Mouse (Mus musculus) kidney, postnatal 36 days (tissue): ENCODE data around the gene Ddx52.

Experiments used
- DNase-seq, 2 experiments: peaks; one replicate each; pipeline ENCODE4 v3.0.0; 2021 to 2022; ENCODE audit warnings: mixed read lengths in 2 of 2

The Ddx52 gene

DNA sequence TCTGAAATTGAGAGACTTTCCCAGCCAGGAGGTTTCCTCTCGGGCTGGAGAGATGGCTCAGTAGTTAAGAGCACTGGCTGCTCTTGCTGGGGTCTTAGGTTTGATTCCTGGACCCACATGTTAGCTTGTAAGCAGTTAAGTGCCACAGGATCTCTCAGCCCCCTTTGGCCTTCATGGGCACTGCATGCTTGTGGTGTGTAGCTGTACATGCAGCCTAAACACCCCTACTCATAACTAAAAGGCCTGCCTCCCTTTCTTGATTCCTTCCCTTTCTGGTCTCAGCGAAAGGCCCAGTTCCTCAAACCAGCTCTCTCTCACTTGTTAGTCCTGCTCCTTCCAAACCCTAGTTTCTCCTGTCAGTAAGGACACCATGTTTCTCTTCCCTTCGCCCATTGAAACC is 27.2 kb downstream of the Ddx52 start:
- no peak for DNase-seq

DNA sequence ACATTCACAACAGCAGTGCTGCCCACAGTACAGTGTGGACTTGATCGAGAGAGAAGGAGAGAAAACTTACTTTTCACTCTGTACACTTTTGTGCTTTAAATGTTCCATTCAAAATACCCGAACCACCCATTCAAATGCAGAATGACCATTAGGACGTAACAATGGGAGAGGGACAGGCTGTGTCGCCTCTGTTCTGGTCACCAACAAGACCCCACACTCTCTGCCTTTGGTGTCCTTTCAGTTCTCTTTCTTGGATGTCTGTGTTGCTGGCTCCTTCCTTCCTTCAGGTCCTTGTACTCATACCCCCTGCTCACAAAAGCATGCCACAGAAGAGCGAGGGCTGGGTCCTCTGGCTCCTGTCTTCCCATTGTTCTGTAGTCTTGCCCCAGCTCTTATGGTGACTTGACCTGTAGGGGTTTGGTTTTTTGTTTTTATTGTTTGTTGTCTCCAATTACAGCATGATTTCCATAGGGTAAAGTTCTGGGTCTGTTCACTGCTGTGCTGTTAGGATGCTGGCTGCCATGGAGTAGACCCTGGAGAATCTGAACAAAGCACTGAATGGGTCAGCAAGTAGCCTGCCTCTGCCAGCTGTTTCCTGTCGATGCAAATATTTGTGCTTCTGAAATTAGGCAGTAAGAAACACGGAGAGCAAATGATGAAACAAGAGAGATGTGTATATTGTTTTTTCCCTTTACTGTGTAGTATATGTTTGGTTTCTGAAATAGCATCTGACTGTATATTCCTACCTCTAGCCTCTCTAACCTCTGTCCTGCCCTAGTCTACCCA is 32.9 kb downstream of the Ddx52 start:
- no peak for DNase-seq

DNA sequence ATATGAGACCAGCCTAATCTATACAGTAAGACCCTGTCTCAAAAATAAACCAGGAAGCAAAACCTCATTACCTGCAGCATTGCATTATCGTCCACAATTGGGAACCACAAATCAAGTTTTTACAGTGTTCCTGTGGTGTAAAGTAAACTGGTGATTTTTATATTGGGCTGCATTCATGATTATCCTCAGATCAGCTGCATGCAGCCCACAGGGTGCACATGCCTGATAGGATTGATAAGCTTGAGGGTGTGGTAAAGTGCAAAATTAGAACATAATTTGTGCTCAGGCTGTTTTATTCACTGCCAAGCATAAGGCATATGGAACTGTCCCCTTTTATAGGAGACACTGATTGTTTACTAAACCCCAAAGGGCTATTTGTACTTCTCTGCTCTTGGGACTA is 33.6 kb downstream of the Ddx52 start:
- no peak for DNase-seq

DNA sequence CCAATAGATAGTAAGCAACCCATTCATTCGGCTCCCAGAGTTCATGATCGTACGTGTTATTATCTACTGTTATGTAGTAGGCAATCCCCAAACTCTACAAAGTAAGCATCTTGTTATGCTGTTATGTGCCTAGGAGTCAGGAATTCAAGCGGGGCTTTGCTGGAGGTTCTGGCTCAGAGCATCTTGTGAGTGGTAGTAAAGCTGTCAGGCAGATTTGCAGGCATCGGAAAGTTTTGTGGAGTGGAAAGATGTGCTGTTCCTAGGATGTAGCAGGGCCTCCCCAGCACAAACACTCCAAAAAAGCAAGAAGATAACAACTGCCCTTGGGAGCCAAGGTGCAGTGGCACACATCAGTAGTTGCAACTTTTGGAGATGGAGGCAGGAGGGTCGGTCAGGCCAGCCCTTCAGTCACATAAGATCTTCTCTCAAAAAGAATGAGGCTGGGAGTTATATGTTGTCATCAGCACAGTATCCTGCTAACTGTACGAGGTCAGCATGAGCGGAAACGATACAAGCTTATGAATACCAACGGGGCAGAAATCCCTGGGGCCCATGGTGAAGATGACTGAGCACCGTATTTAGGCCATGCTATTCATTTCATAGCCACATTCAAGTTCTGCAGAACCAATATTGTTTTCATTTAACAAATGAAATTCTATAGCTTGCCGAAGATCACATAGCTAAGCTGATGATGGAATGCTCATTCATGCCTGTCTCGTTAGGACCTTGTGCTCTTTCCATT is 34.5 kb downstream of the Ddx52 start:
- no peak for DNase-seq

DNA sequence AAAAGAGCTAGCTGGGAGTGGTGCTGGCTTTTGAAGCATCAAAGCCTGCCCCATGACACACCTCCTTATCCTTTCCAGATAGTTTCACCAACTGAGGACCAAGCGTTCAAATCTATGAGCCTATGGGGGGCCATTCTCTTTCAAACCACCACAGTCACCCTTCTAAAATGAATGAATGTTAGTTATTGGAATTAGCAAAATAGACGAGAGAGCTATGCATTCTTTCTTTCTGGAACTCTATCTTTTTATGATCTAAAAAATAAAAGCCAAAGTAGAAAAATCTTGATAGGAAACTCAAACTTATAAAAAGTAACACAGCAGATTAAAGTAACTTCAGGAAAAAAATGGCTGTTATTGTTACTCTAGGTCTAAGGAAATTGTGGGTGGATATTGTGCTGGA is 35.9 kb downstream of the Ddx52 start:
- DNase-seq: no peak

DNA sequence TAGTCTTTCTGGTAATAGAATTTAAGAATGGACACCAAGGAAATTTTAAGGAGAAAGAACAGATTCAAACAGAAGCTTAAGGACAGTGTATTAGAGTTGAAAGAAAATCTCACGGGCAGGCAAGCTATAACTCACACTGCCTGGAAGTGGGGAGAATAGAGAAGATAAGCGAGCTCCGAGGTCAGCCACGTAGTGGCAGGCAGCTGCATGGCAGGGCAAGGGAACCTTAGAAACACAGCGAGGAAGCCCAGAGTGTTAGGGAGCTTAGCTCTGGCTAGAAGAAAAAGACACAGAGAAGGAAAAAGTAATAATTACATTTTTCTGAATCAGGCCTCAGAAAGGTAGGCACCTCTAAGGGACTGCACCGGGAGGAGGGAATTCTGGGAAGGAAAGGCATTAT is 38.1 kb downstream of the Ddx52 start:
- no peak for DNase-seq

DNA sequence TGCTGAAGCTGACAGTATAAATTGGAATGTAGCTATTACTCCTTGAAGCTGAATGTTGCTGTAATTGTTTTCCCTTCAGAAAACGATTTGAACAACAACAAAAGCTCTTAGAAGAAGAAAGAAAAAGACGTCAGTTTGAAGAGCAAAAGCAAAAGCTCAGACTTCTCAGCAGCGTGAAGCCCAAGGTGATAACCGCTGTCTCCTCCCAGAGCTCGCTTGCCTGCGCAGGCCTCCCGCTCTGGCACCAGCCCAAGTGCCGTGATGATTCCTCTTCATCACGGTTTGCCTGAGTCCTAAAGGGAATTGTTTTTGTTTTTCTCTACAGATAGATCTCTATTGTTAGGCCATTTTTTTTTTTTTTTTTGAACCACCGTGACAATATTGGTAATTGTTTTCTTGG is 39.5 kb downstream of the Ddx52 start:
- no peak for DNase-seq

DNA sequence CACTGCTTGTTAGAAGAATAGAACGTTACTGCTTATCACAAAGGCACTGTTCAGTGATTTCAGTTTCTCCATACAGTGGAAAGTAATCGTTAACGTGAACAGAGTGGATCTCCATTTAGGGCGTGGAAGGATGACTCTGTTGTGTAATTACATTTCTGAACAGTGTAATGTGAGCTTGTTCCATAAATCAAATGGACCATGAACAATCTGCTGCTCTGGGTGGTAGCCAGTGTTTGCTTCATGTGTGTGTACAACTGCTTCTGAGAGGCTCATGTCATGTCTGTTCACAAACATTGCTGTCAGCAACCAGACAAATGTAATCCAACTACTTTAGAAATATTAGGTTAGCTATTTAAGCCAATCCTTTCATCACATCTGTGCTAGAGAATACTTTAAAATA is 49.8 kb downstream of the Ddx52 start:
- DNase-seq: no peak

DNA sequence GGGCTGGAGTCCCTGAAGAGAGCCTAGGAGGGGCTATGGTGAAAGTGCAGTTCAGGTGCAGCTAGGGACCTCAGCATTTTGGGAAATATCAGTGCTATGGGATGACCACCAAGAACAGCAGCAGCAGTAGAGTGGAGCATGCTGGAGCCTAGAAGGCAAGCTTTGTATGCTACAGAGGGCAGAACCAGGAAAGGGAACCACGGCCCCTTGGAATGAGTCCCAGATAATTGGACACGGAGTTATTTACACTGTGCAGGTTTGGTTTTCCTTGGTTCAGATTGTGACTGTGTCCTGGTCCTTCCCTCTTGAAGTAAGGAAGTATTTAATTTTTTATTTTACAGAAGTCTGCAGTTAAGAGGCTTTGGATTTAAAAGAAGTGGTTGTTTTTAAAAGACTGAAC is 51.6 kb downstream of the Ddx52 start:
- DNase-seq: peak; percentile 45 to 65

DNA sequence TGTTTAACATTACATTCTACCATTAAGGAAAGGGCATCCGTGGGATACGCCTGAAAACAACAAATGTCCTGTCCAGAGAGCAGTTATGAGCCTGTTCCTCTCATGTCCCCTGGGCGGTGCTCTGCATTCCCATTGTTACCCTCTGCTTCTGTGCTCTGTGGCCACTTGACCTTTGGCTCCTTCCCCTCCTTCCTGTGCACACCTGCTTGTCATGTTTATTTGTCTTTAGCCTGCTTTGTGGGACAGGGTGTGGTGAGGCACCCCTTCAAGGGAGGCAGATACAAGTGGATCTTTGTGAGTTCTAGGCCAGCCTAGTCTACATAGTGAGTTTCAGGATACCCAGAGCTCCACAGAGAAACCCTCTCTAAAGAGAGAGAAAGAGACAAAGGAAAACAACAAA is 52.6 kb downstream of the Ddx52 start:
- DNase-seq: peak in 1 of 2 experiments; percentile 6

DNA sequence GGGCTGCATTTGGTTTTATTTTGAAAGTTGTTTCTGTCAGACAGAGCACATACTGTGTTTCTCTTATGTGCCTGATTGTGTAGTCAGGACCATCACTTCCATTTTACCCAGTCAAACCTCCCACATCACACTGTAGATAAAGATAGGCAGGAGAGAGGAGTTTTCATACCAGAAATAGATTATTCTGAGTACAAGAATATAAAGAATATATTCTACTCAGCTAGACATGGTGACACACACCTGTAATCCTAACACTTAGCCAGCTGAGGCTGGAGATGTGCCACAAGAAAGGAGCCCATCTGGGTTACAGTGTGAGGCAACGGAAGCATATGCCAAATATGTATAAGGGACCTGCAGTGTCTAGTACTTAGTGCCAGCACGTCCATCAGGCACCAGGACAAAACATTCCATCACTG is 53.7 kb downstream of the Ddx52 start:
- DNase-seq: no peak

DNA sequence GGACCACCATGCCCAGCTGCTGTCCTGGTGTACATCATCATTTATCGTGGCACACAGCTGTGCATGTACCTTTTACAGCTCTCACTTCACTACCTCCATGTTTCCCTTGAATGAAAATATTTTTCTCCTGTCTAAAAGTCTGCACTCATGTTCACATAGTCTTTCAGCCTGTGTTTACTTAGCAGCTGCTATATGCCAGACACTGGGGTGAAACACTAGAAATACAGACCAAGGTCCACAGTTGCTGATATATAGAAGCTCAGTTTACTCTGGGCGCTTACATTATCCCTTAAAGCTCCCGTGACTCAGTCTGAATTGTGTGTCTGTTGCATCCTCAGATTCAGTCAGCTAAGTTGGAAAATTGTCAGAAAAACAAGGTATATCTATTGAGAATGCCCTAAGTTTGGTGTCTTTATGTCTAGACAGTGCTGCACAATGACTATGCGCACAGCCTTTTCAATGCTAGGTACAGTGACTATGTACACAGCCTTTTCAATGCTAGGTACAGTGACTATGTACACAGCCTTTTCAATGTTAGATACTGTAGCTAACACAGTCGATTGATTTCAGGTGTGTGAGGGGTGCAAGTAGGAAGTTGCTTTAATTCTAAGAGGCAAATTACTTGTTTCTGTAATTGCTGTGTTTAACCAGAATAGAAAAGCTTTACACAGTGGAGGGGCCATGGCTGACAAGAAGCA is 55.5 kb downstream of the Ddx52 start:
- no peak for DNase-seq

DNA sequence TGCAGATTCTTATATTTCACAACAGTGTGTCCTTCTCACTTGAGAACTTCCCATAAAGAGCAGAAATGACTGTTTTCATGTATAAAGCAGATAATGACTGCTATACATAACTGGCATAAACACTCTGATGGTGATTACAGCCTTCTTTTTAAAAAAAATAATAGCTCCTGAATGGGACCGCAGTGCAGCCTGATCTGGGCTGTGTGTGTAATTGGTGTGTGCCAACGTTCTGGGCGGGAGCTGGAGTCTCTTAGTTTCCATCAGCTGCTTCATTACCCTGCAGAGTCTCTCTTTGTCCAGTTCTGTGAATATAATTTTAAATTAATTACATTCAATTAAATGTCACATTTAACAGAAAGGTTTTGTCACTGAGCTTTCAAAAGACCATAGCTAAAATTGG is 57.1 kb downstream of the Ddx52 start:
- DNase-seq: no peak

DNA sequence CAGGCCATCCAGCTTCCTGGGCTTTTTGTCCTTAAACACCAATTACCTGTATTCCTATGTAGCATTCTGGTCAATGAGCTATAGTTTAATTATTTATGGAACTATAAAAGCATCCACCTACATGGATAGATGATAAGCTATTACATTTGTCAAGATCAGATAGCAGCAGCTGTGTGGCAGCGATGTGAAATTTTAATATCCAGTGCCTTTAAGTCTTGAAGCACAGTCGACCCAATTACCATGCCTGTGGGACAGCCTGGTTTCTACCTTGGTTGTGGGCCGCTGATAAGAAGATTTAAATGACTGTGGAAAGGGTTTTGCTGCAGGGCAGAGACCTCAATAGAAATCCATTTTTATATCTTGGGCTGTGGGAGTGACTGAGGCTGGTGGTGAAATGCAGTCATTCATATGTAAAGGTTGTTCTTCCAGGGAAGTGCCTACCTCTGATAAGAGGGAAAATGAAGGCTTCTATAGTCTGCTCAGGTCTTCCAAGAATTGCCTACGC is 57.6 kb downstream of the Ddx52 start:
- no peak for DNase-seq

DNA sequence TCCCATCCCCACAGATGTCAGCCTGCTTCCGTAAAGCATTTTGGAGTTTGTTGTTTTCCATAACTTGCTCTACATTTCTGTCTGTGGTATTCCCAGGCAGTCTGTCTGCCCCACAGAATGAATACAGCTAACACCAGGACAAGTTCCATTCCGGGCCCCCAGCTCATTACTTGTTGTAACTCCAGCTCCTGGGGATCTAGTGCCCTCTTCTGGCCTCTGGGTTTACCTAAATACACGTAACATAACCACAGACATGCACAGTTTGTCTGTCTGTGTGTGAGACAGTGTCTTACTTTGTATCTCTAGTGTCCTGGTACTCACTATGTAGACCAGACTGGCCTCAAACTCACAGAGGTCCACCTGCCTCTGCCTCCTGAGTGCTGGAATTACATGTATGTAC is 59.4 kb downstream of the Ddx52 start:
- DNase-seq: peak in 1 of 2 experiments; percentile 19

DNA sequence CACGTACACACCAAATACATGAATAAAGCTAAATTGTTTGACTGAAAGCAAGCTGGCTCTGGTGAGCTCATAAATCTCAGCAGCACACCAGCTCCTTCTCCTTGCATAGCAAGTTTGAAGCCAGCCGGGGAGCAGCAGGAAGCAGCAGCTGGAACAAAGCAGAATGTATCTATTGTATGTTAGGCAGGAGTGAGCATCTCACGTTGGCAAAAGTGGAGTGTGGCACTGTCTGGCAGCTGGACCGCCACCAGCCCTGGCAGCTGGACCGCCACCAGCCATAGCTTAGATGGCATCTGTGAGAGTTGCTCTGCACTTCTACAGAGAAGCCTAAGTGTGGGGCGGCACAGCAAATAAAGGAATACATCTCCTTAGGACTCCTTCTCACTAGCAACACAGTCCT is 62.1 kb downstream of the Ddx52 start:
- no peak for DNase-seq

DNA sequence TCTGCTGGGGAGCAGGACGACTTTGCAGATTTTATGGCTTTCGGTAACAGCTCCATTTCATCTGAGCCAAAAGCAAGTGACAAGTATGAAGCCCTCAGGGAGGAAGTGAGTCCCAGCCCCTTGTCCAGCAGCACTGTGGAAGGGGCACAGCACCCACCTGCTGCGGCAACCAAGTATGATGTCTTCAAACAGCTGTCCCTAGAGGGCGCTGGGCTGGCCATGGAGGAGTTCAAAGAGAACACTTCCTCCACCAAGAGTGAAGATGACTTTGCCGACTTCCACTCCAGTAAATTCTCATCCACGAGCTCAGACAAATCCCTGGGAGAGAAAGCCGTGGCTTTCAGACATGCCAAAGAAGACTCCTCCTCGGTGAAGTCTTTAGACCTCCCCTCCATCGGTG is 67.1 kb downstream of the Ddx52 start:
- DNase-seq: peak in 1 of 2 experiments; percentile 31

DNA sequence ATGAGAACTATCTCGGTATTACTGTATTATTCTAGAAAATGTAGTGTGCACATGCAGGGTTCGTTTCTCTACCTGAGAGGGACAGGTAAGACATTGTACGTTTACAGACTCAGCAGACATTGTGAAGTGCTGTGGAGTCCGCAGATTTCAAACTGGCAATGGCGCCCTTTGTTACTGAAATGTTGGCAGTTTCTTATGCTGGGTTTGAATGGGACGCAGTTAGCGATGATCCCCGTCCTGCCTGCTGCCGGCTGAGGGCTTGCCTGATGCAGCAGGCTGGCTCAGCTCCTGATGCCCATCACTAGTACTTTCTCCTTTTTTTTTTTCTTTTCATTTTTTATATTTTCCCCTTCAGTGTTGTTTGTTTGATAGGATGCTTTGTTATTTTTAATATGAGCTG is 68.5 kb downstream of the Ddx52 start:
- DNase-seq: no peak

DNA sequence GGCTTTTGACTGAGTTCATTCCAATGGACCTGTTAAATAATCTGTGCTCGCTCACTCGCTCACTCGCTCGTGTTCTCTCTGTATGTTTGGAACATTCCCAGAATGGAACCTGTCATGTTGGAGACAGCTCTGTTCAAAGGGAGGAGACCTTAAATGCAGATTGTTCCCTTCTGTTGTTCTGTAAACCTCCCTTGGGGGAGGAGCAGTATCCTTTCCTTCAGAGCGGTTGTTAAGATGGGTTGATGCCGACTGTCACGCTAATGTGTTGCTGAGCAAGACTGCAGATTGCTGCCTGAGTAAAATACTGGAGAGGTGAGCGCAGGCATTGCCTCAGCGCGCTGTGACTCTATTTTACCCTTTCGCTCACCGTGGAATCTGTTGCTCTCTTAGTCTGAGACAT is 69.2 kb downstream of the Ddx52 start:
- DNase-seq: no peak

DNA sequence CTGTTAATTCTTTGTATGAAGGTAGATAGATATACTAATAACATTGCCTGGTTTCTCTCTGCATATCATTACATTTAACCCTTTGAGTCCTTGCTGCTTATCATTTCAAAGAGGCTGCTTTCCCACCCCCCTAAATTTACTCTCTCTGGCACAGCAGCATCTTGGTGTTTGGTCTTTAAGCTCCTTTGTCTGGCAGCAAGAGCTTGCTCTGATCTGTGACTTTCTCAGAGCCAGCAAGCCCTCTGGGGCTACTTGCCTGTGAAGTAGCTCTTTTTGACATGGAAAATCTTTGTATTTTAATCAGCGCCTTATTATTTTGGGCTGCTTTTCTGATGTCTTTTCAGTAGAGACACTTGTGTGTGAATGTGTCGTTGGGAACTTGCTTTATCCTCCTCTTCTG is 69.7 kb downstream of the Ddx52 start:
- DNase-seq: no peak
